ENCODE assay signal across 30 mouse cellular contexts in the genomic region with DNA sequence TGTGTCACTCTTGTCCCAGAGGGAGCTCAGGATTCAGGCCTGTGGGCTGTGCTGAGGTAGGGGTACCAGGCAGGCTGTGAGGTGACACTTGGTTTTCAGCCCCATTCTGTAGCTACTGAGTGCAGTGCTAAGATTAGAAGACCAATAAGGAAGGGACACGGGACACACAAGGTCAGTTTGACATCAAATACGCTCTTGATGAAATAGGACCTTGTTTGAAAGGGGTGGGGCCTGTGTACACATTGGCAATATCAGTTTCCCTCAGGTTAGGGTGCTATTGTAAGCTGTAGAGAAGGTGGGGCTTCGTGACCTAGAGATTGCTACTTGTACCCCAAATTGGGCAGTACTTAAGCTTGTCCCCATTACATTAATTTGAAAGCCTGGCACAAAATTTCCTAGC. TPM values are rescaled to one million over a fixed set of nuclear protein-coding genes. Genes with fewer than 3 reads are reported as not detected.
DNase-seq lines count a peak whose midpoint lies in the region; ATAC-seq and TF ChIP-seq lines count a peak whose summit lies in the region.
"Had no signal": no experiment of that assay in that cellular context is flagged by ENCODE, and none has a peak within 500 bp of the region (broad histone marks: within the 10 kb centered on the region; RNA-seq: fewer than 3 reads in every experiment).

No protein-coding gene starts in this region.

- TF ChIP-seq CTCF in lung, postnatal 0 days (IDR thresholded peaks at IDR 0.05) = no peak
- TF ChIP-seq CTCF in liver, postnatal 0 days (IDR thresholded peaks at IDR 0.05; ENCODE audit: low read depth) = no peak
- no peak for TF ChIP-seq CTCF in stomach, postnatal 0 days (IDR thresholded peaks at IDR 0.05; ENCODE audit: low read depth)

- H3K36me3 ChIP-seq in lung, postnatal 0 days (ENCODE audit: insufficient read depth, low read length) = peaks cover 26% of the 10 kb centered on the region
- H3K36me3 ChIP-seq in liver, postnatal 0 days (replicated peaks; ENCODE audit: insufficient read depth, low read length) = peaks cover 36% of the 10 kb centered on the region
- H3K36me3 ChIP-seq in stomach, postnatal 0 days (ENCODE audit: control insufficient read depth, insufficient read depth, low read length) = peaks cover 24% of the 10 kb centered on the region

- H3K9me3 ChIP-seq in lung, postnatal 0 days (ENCODE audit: low read length) = no peaks in the 10 kb centered on the region
- no peaks in the 10 kb centered on the region for H3K9me3 ChIP-seq in liver, postnatal 0 days (ENCODE audit: low read length)
- H3K9me3 ChIP-seq in stomach, postnatal 0 days (ENCODE audit: control insufficient read depth, low read length) = no peaks in the 10 kb centered on the region
- H3K9me3 ChIP-seq: G1E; heart, embryonic 12.5 days; hindbrain, embryonic 13.5 days; limb, embryonic 10.5 days; limb, embryonic 15.5 days; megakaryocyte, embryonic 14.5 days; midbrain, embryonic 12.5 days had no signal

- WGBS in lung, postnatal 0 days = 49% methylated on average over 3 of the region's 3 CpGs
- WGBS in liver, postnatal 0 days (ENCODE audit: insufficient replicate concordance) = 61% methylated on average over 3 of the region's 3 CpGs
- 61% methylated on average over 3 of the region's 3 CpGs for WGBS in stomach, postnatal 0 days

- peak; percentile 31; the same call in 1 of the 2 replicates for ATAC-seq in lung, postnatal 0 days
- ATAC-seq in liver, postnatal 0 days = peak; percentile 44
- peak; percentile 78 for ATAC-seq in stomach, postnatal 0 days (ENCODE audit: low FRiP score, low TSS enrichment)
- ATAC-seq: forebrain, embryonic 16.5 days; inflammation-experienced regulatory T-cells, adult 6 months; Patski had no signal

- intact Hi-C loops in gastrocnemius, postnatal 36 days (cut with DNase I) = no loop called here

- H3K9ac ChIP-seq in lung, postnatal 0 days (replicated peaks; ENCODE audit: low read depth) = no peak overlapping the region
- H3K9ac ChIP-seq in liver, postnatal 0 days (replicated peaks) = no peak overlapping the region
- H3K9ac ChIP-seq in stomach, postnatal 0 days (ENCODE audit: low read length) = no peak overlapping the region
- H3K9ac ChIP-seq: heart, embryonic 12.5 days; hindbrain, embryonic 13.5 days; limb, embryonic 15.5 days; lung, embryonic 14.5 days; midbrain, embryonic 12.5 days had no signal

- peaks cover 6% of the 10 kb centered on the region; the same call in 1 of the 2 replicates for H3K4me1 ChIP-seq in lung, postnatal 0 days (ENCODE audit: insufficient read depth, low read depth, low read length)
- H3K4me1 ChIP-seq in liver, postnatal 0 days (ENCODE audit: insufficient read depth) = peaks cover 4% of the 10 kb centered on the region; the same call in 1 of the 2 replicates
- H3K4me1 ChIP-seq in stomach, postnatal 0 days (replicated peaks; ENCODE audit: control insufficient read depth, insufficient read depth) = no peaks in the 10 kb centered on the region
- H3K4me1 ChIP-seq: hindbrain, embryonic 13.5 days; limb, embryonic 10.5 days; limb, embryonic 15.5 days; midbrain, embryonic 12.5 days had no signal

- TF ChIP-seq EP300 in lung, postnatal 0 days (IDR thresholded peaks at IDR 0.05) = no peak
- no peak for TF ChIP-seq EP300 in liver, postnatal 0 days (IDR thresholded peaks at IDR 0.05; ENCODE audit: low read depth)
- TF ChIP-seq EP300 in stomach, postnatal 0 days (optimal IDR thresholded peaks at IDR 0.05) = no peak

- H3K4me2 ChIP-seq in lung, postnatal 0 days (replicated peaks; ENCODE audit: low read depth, low read length) = no peak overlapping the region
- H3K4me2 ChIP-seq in liver, postnatal 0 days (ENCODE audit: low read depth, low read length) = no peak overlapping the region
- no peak overlapping the region for H3K4me2 ChIP-seq in stomach, postnatal 0 days (replicated peaks; ENCODE audit: low read depth)
- H3K4me2 ChIP-seq: heart, embryonic 12.5 days; hindbrain, embryonic 13.5 days; limb, embryonic 15.5 days; lung, embryonic 14.5 days; midbrain, embryonic 12.5 days had no signal

- DNase-seq in adrenal gland, postnatal 14 days = peak; percentile 3
- DNase-seq in adrenal gland, adult 8-10 months = no peak
- DNase-seq in lung, postnatal 0 days (ENCODE audit: low spot score) = no peak
- DNase-seq in lung, postnatal 10 days = no peak
- no peak for DNase-seq in liver, postnatal 0 days
- DNase-seq in stomach, postnatal 0 days (ENCODE audit: low spot score) = no peak
- no peak for DNase-seq in gastrocnemius, postnatal 36 days
- no peak for DNase-seq in c-Kit-positive CD71-positive TER-119-positive erythroid progenitor cells, embryonic 14.5 days (ENCODE audit: low spot score)
- DNase-seq: adrenal gland, postnatal 36 days; cerebellum, adult 2 months; cerebellum, postnatal 14 days; gastrocnemius, adult 2 months; heart, postnatal 4 days; kidney, adult 9 months; kidney, postnatal 25 days; lung, embryonic 14.5 days; lung, postnatal 4 days; thymus, adult 18-20 months; thymus, postnatal 25 days had no signal

- H3K27ac ChIP-seq in lung, postnatal 0 days (ENCODE audit: low read length) = no peak overlapping the region
- H3K27ac ChIP-seq in liver, postnatal 0 days (ENCODE audit: low read depth) = no peak overlapping the region
- no peak overlapping the region for H3K27ac ChIP-seq in stomach, postnatal 0 days (replicated peaks)
- H3K27ac ChIP-seq: gastrocnemius, adult 2 months; hindbrain, embryonic 13.5 days; limb, embryonic 10.5 days; limb, embryonic 15.5 days; midbrain, embryonic 12.5 days had no signal

- no peak overlapping the region for H3K4me3 ChIP-seq in lung, postnatal 0 days (ENCODE audit: low read depth, low read length)
- H3K4me3 ChIP-seq in liver, postnatal 0 days (ENCODE audit: low read depth, low read length) = no peak overlapping the region
- H3K4me3 ChIP-seq in stomach, postnatal 0 days (ENCODE audit: low read depth, low read length) = no peak overlapping the region
- H3K4me3 ChIP-seq: erythroblast, embryonic 14.5 days; gastrocnemius, adult 2 months; heart, embryonic 12.5 days; hindbrain, embryonic 13.5 days; limb, embryonic 10.5 days; limb, embryonic 15.5 days; megakaryocyte, embryonic 14.5 days; midbrain, embryonic 12.5 days had no signal

- no peaks in the 10 kb centered on the region for H3K27me3 ChIP-seq in lung, postnatal 0 days (replicated peaks; ENCODE audit: insufficient read depth, low read length)
- no peaks in the 10 kb centered on the region for H3K27me3 ChIP-seq in liver, postnatal 0 days (ENCODE audit: insufficient read depth, low read length)
- no peaks in the 10 kb centered on the region for H3K27me3 ChIP-seq in stomach, postnatal 0 days (ENCODE audit: control insufficient read depth, insufficient read depth, low read length)
- H3K27me3 ChIP-seq: heart, embryonic 12.5 days; hindbrain, embryonic 13.5 days; limb, embryonic 15.5 days; megakaryocyte, embryonic 14.5 days; midbrain, embryonic 12.5 days; Patski had no signal

RNA-seq across cellular contexts. Expression of a gene that starts 59.3 kb away (rescaled TPM):
- total RNA-seq in adrenal gland, postnatal 14 days (2021) = 24.8 and 29.8 TPM in 2 replicates
- total RNA-seq in adrenal gland, adult 8-10 months (2022) = 10 to 100 TPM; 31.1 to 39.8 (median 33.2) TPM
- polyA plus RNA-seq in lung, postnatal 0 days (2015; fragmentation: Nextera tagmentation; extraction: Ambion mirVana) = 10.3 and 12.1 TPM in 2 replicates
- polyA plus RNA-seq in liver, postnatal 0 days (2015; fragmentation: Nextera tagmentation; extraction: Ambion mirVana) = 5.1 and 5.7 TPM in 2 replicates
- polyA plus RNA-seq in stomach, postnatal 0 days (2015; fragmentation: Nextera tagmentation; extraction: Ambion mirVana) = 5.9 TPM in 2 replicates
- total RNA-seq in gastrocnemius, postnatal 36 days (2021) = 10 to 100 TPM in 1 of 2 experiments, 1 to 10 TPM in 1; 7.2 to 10.8 TPM
